Mouse (Mus musculus): ENCODE data around the gene Pkmyt1. TPM values are rescaled to one million over a fixed set of nuclear protein-coding genes. Genes with fewer than 3 reads are reported as not detected.

Pkmyt1 gene
- total RNA-seq, 2 experiments from 2014 or later: 4.0 to 5.6 TPM

Other genes with a start within 250 kb of the Pkmyt1 start
- not detected for gene Vmn2r117, start 246.6 kb upstream of the Pkmyt1 start, total RNA-seq (2021)
- gene Zfp213, start 162.1 kb upstream of the Pkmyt1 start, total RNA-seq (2021): 10 to 100 TPM; 10.3 to 12.1 TPM
- 10 to 100 TPM in 1 of 2 experiments, 1 to 10 TPM in 1; 7.0 to 11.4 TPM for gene Zfp13, start 126.8 kb upstream of the Pkmyt1 start, total RNA-seq (2021)
- not detected for gene Zscan10, start 125.5 kb upstream of the Pkmyt1 start, total RNA-seq (2021)
- under 1 TPM; 0.20 TPM for gene Mmp25, start 81.1 kb upstream of the Pkmyt1 start, total RNA-seq (2021)
- gene Bicdl2, start 65.8 kb upstream of the Pkmyt1 start, total RNA-seq (2021): not detected
- gene Hcfc1r1, start 52.7 kb upstream of the Pkmyt1 start, total RNA-seq (2021): 100 to 1,000 TPM; 125 to 143 TPM
- 10 to 100 TPM; 28.6 to 30.3 TPM for gene Thoc6, start 52.5 kb upstream of the Pkmyt1 start, total RNA-seq (2021)
- 100 to 1,000 TPM; 116 to 301 TPM for gene Tnfrsf12a, start 48.9 kb upstream of the Pkmyt1 start, total RNA-seq (2021)
- gene Cldn6, start 47.1 kb upstream of the Pkmyt1 start, total RNA-seq (2021): not detected
- not detected for gene Cldn9, start 42.3 kb upstream of the Pkmyt1 start, total RNA-seq (2021)
- 10 to 100 TPM in 1 of 2 experiments, 1 to 10 TPM in 1; 7.7 to 23.0 TPM for gene 1520401A03Rik, start 3.6 kb upstream of the Pkmyt1 start, total RNA-seq (2021)
- gene Paqr4, start 14.5 kb downstream of the Pkmyt1 start, total RNA-seq (2021): 10 to 100 TPM in 1 of 2 experiments, 1 to 10 TPM in 1; 9.9 to 13.9 TPM
- not detected for gene Kremen2, start 19.5 kb downstream of the Pkmyt1 start, total RNA-seq (2021)
- gene Flywch1, start 45.3 kb downstream of the Pkmyt1 start, total RNA-seq (2021): 10 to 100 TPM; 60.2 to 61.4 TPM
- gene Flywch2, start 59.7 kb downstream of the Pkmyt1 start, total RNA-seq (2021): 1 to 10 TPM; 6.9 to 8.8 TPM
- 100 to 1,000 TPM; 435 to 589 TPM for gene Srrm2, start 64.2 kb downstream of the Pkmyt1 start, total RNA-seq (2021)
- 100 to 1,000 TPM; 400 to 416 TPM for gene Elob, start 102.8 kb downstream of the Pkmyt1 start, total RNA-seq (2021)
- gene Prss33, start 109.7 kb downstream of the Pkmyt1 start, total RNA-seq (2021): not detected
- not detected for gene Prss32, start 117.5 kb downstream of the Pkmyt1 start, total RNA-seq (2021)
- gene Prss41, start 117.8 kb downstream of the Pkmyt1 start, total RNA-seq (2021): under 1 TPM; 0.36 to 0.89 TPM
- not detected for gene Prss21, start 141.7 kb downstream of the Pkmyt1 start, total RNA-seq (2021)
- gene Dcpp1, start 154.5 kb downstream of the Pkmyt1 start, total RNA-seq (2021): not detected
- gene Dcpp2, start 154.5 kb downstream of the Pkmyt1 start, total RNA-seq (2021): not detected
- gene Dcpp3, start 191.1 kb downstream of the Pkmyt1 start, total RNA-seq (2021): not detected
- not detected for gene Sbp, start 215.3 kb downstream of the Pkmyt1 start, total RNA-seq (2021)
- gene Sbpl, start 228.9 kb downstream of the Pkmyt1 start, total RNA-seq (2021): not detected